Mouse (Mus musculus) myocyte (in vitro differentiated cells): ENCODE results near the gene Kiss1r.

ENCODE experiments used
- MYOG ChIP-seq, 3 experiments: IDR thresholded peaks; one replicate each; pipeline ENCODE4 v1.6.1; 2011; ENCODE audit warnings: control low read depth in 2 of 3, low read depth in 2 of 3, mild to moderate bottlenecking in 2 of 3; ENCODE audit not compliant: insufficient read length in 2 of 3, control insufficient read depth in 1 of 3, insufficient read depth in 1 of 3
- POLR2A ChIP-seq: IDR thresholded peaks from one replicate; pipeline ENCODE4 v1.6.1; 2011; ENCODE audit warnings: low read depth, mild to moderate bottlenecking, control low read depth, moderate library complexity; ENCODE audit not compliant: insufficient read length
- SRF ChIP-seq: IDR thresholded peaks from one replicate; pipeline ENCODE4 v1.6.1; 2011; ENCODE audit warnings: low read depth; ENCODE audit not compliant: control insufficient read depth, insufficient read length
- TCF12 ChIP-seq: IDR thresholded peaks from one replicate; pipeline ENCODE4 v1.6.1; 2011; ENCODE audit warnings: mild to moderate bottlenecking, control low read depth; ENCODE audit not compliant: poor library complexity, insufficient read depth, severe bottlenecking

DNA sequence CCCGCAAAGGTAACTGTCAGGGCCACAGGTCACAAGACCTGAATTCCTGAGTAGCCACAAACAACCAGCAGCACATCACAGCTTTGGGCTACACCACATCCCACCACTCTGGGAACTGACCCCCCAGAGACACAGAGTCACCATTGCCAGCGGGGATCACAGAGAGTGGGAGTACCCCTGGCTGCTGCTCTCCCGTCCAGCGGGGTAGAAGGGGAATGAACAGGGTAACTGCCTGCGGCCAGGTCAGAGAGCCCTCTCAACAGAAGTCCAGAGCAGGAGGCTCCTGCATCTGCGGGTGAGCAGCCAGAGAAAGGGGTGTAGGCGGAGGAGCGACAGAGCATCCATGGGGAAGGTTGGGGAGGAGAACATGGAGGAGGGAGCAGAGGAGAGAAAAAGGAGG is 690 bp upstream of the Kiss1r start:
- no peak for TF ChIP-seq POLR2A
- no peak for TF ChIP-seq MYOG (IDR thresholded peaks at IDR 0.05; ENCODE audit: control insufficient read depth in 1 of 3, insufficient read depth in 1 of 3, insufficient read length in 2 of 3, low read depth in 2 of 3)
- TF ChIP-seq SRF = no peak
- no peak for TF ChIP-seq TCF12
